Mouse (Mus musculus) retina, embryonic 14.5 days (tissue): ENCODE measurements at regions not wholly inside any gene's neighbourhood (a gene's known extent, or its start where the extent isn't known, plus 50 kb on each side); places are given as distances from the start of the nearest gene placed in this dataset.

Experiments
- DNase-seq: peaks from one replicate; pipeline ENCODE4 v3.0.0-alpha.2; 2015; ENCODE audit warnings: low spot score

DNA sequence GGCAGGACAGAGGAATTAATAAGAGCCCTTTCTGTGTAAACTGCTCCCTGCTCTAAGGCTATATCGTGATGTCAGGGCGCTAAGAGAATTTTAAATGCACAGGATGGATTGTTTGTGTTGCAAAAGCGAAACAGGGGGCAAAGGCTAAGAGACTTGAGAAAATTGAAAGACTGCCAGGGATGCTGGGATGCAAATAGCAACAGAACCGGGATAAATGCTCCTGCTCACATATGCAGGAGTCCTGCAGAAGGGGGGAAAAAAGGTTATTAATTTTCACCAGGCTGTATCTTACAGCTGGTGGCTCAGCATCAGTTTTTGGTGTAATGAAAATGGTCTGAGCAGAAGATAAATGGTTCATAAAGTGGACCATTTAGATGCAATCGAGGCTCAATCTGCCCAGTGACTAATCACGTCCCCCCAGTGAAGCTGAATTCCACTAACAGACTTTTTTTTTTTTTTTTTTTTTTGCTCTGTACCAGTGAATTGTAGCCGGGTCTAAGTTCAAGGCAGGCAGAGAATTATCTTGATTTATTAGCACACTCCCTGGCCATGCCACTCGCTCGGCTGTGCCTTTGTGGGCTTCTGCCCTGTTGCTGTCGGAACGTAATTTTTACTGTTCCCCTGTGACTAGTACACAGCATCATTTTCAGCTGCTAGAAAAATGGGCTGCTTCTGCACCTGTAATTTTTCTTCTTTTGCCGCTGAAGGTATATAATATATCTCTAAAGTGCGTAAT, 222.9 kb upstream of the Pou3f3 start:
- DNase-seq, result no peak

DNA sequence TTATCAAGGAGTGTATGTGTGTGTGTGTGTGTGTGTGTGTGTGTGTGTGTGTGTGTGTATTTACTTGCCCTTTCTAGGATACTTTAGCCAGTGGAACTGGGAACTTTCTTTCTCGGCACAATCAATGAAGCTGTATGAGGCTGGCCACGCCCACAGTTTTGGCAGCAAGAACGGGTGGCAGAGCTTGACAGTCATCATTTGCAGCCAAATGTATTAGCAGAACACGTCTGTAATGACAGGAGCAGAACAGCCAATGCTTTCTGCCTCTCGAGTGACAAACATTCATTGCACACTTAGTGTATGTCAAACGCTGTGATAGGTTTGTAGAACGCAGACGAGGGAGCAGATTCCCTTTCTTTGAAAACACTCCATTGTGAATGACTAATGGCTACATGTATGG, 221.4 kb upstream of the Pou3f3 start:
- no peak for DNase-seq

DNA sequence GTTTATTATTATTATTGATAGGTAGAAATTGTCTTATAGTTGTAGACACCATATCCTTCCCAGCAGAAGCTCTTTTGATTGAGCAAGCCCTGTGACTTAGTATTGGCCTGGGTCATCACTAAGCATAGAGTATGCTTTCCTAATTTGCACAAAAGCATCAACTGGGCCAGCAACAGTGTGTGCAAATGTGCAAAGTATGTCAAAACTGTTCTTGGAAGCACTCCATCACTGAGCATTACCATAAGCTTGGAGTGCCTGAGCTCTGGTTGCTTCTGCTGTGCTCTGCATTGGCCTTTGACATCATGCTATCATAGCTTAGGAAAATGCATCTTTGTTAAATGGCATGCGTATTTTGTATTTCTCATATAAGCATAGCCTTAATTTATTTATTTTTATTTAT, 220.7 kb upstream of the Pou3f3 start:
- no peak for DNase-seq

DNA sequence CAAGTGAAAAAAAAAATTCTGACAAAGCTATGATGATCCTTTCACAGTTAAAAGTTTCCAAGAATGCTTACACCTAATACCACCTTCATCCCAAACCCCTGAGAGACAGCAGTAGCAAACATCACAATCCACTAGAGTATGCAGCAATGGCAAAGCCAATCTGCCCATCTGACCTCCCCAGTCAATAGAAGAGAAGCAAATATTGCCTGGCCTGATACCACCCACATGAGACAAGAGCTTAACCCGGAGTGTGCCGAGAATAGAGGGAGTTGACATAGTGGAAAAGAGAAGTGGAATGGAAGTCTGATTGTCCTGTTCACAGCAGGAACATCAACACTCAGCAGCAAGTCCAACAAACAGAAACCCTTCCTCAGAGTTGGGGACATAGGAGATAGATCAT, 219.9 kb upstream of the Pou3f3 start:
- DNase-seq, result no peak

DNA sequence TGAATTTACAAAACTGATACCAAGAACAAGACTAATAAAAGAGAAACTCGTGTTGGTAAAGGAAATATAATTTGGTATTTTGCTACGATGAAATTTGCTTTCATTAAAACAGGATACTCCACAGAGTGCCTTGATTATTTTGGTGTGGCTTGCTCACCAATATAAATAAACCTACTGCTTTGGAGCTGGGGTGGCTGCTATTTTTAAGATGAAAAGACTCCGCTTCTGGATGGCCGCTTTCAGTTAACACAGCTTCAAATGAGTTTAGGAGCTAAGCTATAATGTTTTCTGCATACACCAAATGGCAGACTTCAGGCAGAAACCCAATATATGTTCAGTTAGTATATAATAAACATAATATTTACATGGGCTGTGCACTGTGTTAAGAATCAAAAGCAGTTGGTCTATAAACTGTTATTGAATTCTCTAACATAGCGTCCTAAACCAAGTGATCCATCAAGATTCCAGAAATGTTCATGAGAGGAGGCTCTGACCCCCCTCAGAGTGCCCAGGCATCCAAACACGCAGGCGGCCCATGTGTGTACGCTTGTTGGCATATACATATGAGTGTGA, 215.1 kb upstream of the Pou3f3 start:
- no peak for DNase-seq

DNA sequence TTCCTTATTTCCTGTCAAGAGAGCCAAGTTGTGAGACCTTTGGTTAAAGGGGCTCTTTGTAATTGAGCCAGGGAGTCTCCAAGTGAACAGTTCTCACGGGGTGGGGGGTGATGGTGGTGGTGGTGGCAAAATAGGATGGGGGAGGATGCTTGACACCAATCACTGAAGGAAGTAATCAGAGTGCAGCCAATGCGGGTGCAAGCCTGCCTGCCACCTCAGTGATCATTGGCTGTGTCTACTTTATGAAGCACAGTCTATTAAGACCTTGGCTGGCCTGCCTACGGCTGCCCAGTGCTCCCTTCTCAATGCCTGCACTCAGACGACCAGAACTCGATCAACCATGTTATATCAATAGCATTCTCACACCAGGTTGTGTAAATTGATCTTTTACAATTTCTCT, 206.0 kb upstream of the Pou3f3 start:
- DNase-seq, result peak; percentile 15

DNA sequence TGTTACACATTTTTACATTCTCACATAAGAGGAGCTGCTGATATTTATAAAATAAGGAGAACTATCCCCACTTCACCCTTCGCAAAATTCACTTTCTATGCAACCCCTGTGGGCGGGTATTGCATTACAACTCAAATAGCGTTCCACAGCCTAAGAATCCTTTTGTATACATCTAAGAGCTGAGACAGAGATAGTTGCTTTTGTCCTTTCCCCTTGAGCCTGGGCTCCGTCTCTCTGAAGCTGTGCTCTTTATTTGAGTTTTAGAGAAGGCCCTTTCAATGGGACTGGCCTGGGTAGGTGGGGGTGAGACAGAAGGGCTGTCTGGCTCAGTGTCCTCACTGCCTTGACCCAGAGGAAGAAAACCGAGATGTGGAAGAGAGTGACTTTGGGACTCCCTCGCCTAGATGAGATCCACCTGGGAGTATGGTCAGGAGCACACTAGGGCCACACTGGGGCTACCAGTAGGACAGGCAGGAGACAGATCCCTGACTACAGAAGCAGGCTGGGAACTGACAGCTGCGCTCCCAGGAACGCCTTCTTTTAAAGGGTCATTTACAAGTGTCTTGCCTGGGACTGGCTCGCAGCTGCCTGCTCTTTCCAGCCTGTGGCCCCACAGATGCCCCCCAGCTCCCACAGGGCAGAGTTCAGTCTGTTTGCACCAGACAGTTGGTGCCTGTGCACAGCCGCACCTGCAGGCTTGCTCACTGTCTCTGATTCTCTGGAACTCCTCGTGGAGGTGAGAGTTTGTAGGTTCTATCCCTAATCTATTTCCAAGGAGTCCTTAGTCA, 204.5 kb upstream of the Pou3f3 start:
- peak; percentile 49 for DNase-seq

DNA sequence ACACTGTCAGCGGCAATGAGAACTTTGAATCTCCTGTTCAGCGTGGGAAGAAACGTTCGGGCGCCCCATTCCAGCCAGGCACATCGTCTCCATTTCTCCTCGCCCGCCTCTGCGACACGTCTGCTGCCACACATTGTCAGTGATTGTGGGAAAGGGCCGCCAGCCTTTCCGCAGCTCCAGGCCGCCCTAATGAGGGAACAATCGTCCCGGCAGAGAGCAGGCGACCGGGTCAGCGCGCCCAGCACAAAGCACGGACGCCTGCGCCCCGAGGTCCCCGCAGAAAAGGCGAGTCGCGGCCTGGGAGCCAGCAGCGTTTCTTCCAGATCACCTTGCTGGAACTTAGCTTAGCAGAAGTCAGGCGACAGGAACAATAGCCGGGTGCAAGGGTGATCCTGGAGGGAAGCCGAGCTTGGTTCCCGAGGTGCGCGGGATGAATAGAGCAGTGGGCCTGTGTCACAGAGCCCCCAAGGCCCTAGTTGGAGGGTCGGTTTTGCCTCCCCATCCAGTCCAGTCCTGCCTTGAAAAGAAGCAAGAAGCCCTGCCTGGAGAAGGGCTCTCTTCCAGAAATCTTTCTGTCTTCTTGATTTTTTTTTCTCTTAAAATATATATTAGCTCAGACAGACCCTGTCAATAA, 203.8 kb upstream of the Pou3f3 start:
- DNase-seq, result peak; percentile 73

DNA sequence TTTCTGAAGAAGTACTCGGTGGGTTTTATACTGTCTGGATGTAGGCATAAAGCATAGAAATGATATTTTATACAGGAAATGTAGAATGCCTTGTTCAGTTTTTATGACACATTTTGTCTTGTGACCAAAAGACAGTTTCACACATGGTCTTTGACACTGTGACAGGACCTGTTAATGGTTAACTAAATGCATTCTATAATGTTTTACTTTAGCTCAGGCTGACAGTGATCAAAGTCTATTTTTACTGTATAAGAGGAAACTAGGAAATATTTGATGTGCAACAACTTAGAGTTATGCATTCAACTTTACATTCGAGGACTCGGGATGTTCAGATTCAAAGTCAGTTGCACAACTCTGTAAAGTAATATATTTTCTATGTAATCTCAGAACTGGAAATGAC, 199.5 kb upstream of the Pou3f3 start:
- DNase-seq, result no peak

DNA sequence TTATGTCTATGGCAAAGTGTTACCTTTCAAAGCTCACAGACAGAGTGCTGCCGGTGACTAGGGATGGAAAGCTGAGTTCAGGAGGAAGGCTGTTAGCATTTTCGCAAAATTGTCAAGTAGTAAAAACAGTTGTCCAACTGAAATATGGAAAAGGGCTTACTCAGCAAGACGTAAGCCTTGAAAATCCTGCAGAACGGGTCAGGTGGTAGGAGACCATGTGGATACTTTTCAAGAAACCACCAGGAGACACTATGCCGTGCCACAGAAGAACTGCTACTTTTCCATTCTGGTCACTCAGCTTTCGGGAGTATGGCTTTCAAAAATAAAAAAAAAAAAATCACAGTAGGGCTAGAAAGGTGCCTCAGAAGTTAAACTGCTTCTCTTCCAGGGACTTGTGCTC, 199.1 kb upstream of the Pou3f3 start:
- DNase-seq, result no peak

DNA sequence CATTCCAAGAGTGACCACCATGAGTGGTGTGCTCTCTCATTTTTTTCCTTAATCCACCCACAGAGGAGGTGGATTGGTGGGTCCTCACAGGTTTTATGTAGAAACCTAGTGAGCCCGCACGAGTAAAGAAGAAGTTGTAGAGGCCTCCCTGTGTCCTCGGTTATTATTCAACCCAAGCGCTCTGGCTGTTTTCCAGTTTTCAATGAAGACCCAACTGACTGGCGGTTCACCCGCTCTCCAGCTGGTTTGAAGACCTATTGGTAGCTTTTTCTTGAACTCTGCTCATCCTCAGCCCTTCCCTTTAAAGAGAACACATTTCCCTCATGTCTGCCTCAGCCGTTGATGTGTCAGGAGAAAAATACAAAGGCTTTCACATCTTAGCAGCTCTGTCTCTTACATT, 196.7 kb upstream of the Pou3f3 start:
- no peak for DNase-seq

DNA sequence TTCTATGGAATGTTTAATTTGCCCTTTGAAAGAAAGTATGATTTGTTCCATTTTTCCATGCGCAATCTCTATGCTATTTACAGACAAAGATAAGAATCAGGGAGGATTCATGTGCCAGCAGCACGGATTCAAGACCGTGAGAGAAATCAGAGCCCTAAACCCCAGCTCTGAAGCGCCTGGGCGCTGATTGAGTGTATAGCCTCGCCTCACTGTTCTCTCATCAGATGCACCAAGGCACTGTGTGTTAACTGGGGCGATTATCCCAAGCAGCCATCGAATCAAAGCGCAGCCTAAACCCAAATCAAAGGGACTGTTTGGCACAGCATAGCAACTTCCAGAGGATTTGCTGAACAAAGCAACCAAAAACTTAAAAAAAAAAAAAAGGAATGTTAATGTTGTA, 191.1 kb upstream of the Pou3f3 start:
- no peak for DNase-seq

DNA sequence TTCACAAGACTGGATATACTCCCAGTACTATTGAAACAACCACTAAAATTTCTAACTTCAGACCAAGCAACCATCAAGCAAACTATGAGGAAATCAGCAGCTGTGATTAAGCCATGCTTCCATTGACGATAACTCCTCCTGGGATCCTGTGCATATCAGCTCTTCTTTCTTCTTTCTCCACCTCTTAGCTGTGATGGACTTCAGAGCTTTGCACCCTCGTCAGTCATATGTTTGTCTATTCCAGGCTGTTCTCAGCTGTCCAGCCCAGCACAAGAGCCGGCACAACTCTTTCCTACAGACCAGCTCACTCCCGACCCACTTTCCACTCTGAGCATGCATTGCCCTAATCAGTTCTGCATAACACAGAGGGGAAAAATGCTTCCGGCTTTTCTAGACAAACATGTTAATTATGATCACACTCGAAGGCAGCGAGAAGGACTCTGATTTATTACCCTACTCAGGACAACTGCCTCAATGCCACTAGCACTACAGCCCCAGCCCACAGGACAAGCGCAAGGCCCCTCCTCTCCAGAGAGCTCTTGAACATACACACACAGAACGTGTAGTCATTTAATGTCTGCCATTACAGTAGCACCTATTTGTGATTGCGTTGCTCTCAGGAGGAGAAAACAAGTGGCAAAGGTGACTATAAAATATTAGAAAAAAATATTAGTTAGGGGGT, 190.4 kb upstream of the Pou3f3 start:
- DNase-seq, result peak; percentile 17

DNA sequence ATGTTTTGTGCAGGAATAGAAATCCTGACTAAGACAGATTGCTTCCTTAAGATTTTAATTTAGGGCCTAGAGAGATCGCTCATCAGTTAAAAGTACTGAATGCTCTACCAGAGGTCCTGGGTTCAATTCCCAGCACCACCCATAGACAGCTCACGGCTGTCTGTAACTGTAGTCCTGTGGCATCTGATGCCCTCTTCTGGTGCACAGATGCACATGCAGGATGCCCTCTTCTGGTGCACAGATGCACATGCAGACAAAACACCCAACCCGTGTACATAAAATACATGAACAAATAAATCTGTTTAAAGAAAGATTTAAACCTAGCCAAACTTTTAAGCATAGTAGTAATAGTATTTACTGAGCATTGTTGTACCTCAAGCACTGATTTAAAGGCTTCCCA, 181.2 kb upstream of the Pou3f3 start:
- no peak for DNase-seq

DNA sequence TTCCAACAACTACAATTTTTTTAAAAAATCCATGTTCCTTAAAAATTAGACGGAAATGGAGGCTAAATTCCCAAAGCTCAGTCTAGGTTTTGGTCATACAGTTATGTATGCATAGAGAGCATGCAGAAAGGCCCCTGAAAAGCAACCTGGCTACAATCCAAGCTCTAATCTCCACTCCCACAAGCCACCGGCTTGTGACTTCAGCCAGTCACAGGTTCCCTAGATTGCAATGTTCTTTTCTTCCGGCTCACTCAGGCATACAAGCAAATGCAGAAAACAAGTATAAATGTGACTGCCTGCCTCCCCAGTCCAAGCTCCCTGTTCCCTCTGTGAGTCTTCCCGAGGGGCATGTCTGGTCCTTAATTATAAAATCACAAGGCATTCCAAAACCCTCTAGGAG, 171.2 kb upstream of the Pou3f3 start:
- DNase-seq, result no peak

DNA sequence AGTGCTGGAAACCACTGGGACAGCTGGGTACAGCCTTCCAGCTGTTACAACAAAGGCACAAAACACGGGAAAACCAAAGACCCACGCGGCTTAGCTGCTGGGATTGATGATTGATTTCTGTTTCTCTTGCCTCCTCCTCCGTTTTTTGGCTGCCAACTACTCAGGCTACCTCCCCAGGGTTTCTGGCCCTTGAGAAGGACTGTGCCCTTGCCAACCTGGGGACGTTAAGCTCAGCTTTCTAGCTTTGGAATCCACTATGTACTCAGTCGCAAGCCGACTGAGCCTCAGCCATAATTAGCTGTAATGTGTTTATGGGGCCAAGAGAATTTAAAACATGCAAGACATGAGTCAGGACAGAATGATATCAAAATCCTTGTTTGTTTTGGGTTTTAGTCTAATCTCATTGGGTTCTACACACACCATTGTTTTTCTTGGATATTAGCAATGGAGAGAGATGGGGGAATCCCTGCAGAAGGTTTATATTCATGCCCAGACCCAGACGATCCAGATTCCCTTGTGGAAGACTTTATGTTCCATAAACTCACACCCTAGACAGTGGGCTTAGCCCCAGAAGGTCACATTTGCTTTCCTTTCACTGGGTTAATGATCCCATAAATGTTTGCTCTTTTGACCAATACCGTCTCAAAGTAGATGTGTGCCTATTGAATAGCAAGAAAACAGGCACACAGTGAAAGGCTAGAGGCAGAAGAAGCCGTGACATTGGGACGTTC, 167.7 kb upstream of the Pou3f3 start:
- DNase-seq, result no peak

DNA sequence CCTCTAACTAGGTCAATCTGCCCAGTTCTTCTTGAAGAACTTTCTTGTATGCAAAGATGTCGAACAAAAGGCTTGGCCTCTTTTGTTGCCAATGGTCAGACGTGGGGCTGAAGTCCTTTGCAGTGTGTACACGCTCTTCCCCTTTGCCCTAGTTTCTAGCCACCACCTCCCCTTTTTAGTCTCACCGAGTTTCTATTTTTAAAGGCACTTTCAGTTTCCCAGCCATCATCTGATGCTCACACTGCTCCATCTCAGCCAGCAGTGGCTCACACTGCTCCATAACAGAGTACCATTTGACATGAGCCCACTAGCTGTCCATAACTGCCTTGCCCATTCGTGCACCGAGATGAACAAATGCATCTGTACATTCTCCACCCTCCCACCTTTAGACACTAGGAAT, 162.7 kb upstream of the Pou3f3 start:
- DNase-seq, result no peak

DNA sequence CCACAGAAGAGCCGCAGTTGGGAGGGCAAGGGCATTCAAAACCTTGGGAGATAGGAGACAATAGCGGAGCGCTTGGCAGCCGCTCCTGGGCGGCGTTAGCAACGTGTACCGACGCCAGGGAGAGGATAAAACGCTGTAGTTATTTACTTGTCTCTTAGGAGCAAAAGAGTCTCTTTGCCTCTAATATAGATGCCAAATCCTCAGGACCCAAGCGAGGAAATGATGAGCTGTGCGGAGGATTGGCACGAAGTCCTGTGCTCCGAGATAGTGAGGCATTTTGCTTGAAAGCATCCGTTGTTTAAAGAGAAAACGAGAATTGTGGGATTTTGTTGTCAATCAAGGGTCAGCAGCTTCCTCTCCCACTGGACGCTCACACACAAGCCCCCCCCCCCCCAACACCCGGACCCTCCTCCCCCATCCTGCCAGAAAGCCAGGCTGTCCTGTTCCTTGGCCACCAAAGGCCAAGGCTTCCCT, 156.5 kb upstream of the Pou3f3 start:
- DNase-seq, result no peak

DNA sequence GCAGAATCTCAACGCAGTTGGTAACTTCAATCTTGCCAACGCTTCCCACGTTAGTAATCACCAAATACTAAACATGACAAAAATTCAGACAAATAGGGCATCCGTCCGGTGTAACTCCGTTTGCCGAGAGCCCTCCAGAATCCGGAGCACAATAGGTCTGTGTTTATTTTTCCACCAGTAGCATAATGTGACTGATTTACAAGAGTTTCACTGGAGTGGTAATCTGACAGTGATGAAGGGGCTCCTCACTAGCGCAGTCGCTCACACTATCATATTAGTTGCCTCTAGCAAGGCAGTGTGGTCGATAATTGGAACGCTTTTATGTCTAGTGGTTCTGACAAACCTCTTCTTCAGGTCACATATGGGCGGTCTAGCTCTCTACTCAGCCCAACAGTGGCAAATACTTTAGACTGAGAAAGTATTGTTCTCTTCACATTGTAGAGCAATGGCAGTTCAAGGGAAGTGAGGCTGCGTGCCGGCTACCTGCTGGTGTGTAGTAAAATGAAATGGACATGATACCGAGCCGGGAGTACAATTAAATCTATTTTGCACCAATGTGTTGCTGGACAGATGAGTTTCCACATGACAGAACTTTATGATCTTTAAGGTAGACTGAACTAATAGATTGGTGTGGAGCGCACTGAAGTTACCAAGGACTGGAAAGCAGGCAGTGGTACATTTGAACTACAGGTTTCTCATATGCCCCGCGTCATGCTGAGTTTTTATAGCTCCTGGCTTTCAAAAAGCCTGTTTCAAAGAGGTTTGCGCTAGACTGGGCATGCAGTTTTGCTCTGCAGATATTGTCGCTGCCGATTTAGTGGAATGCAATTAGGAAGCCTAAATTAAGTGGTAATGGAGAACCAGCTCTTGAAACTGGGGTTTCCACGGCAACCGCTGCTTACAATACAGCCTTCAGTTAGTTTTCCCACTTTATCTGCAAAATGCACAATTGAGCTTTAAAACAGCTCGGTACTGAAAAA, 155.7 kb upstream of the Pou3f3 start:
- DNase-seq, result peak; percentile 72

DNA sequence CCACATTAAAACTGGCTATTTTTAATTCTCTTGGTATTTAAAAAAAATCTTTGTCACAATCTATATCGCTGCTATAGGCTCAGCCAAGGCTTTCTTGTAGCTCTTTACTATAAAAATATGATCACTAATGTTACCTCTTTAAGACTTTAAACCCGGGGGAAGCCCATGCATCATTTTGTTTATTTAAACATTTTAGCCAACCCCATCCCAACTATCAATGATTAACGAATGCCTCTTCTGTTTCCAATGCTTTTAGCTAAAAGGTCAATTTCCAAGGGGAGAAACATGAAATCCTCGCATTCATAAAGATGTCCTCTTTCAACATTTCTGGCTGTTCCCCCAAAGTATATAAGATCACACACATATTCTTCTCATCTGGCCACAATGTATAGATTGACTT, 153.6 kb upstream of the Pou3f3 start:
- no peak for DNase-seq
